Mouse (Mus musculus) G1E (cell line): ENCODE data around the gene Zan. TPM values are rescaled to one million over a fixed set of nuclear protein-coding genes. Genes with fewer than 3 reads are reported as not detected.

Experiments
- ATAC-seq: 2 replicates; pipeline ENCODE4 v1.8.0; 2016; ENCODE audit warnings: mild to moderate bottlenecking; ENCODE audit not compliant: insufficient number of reproducible peaks, poor library complexity, low FRiP score, severe bottlenecking; ENCODE audit errors: extremely low read depth
- DNase-seq: peaks from one replicate; pipeline ENCODE4 v3.0.0; 2012; ENCODE audit warnings: low spot score
- H3K27me3 ChIP-seq: 2 replicates; pipeline ENCODE4 v1.6.1; 2012; ENCODE audit warnings: mild to moderate bottlenecking, low read length, inconsistent platforms; ENCODE audit not compliant: insufficient read depth
- H3K36me3 ChIP-seq: replicated peaks from 2 replicates; pipeline ENCODE3; 2012; ENCODE audit warnings: mild to moderate bottlenecking, inconsistent platforms
- H3K4me1 ChIP-seq: 2 replicates; pipeline ENCODE4 v1.6.1; 2012; ENCODE audit warnings: low read depth, low read length, inconsistent platforms, mixed read lengths; ENCODE audit not compliant: insufficient read depth
- H3K4me3 ChIP-seq: 2 replicates; pipeline ENCODE4 v1.5.1; 2012; ENCODE audit warnings: low read depth, mild to moderate bottlenecking, inconsistent platforms, low read length, moderate library complexity, mixed read lengths
- H3K9me3 ChIP-seq: replicated peaks from 2 replicates; pipeline ENCODE4 v1.6.1; 2012; ENCODE audit warnings: inconsistent platforms
- CTCF ChIP-seq: IDR thresholded peaks from 2 replicates; pipeline ENCODE4 v1.5.1; 2012; ENCODE audit warnings: low read depth, low read length, inconsistent platforms, mixed read lengths
- GATA1 ChIP-seq: IDR thresholded peaks from 2 replicates; pipeline ENCODE4 v1.6.1; 2012; ENCODE audit warnings: borderline replicate concordance, low read length, inconsistent platforms, mixed read lengths
- GATA2 ChIP-seq: IDR thresholded peaks from 2 replicates; pipeline ENCODE4 v1.6.1; 2012; ENCODE audit warnings: low read depth, low read length, inconsistent platforms, borderline replicate concordance
- POLR2AphosphoS5 ChIP-seq: IDR thresholded peaks from 2 replicates; pipeline ENCODE4 v1.6.1; 2012; ENCODE audit warnings: low read depth, low read length, inconsistent platforms; ENCODE audit not compliant: insufficient replicate concordance
- TAL1 ChIP-seq: conservative IDR thresholded peaks from 2 replicates; pipeline ENCODE4 v1.6.1; 2012; ENCODE audit warnings: low read depth, low read length, inconsistent platforms, mixed read lengths
- polyA plus RNA-seq: library from polyadenylated mRNA; stranded (reverse); fragments of >175 nt; gene quantifications from 2 replicates; pipeline ENCODE4 v1.2.3, GENCODE M21; 2012
- total RNA-seq, 2 experiments: library from RNA; stranded (forward) in 1 of 2; stranded (reverse) in 1 of 2; fragments of 200-1000 nt in 1 of 2; fragments of >200 nt in 1 of 2; fragmentation: Nextera tagmentation in 1 of 2; gene quantifications; 2 replicates each; pipeline ENCODE4 v1.2.3; 2014 to 2017

The Zan gene
- total and polyA plus RNA-seq, 3 experiments, result 0.02 to 0.22 TPM; not detected in 1

- TF ChIP-seq GATA1 (no peak), CTCF (peak; percentile 81)
- H3K4me3 ChIP-seq, result no peak overlapping the region
- no peaks in the 10 kb centered on the region for H3K36me3 ChIP-seq
- H3K4me1 ChIP-seq, result no peaks in the 10 kb centered on the region; the same call in 1 of the 2 replicates
- peaks cover 26% of the 10 kb centered on the region for H3K27me3 ChIP-seq
- no peaks in the 10 kb centered on the region for H3K9me3 ChIP-seq
- ATAC-seq, result no peak
- no peak for DNase-seq
Measured at GRCm38 (mm10) chr5:137381152-137381551, 95.7 kb downstream of the Zan start.

DNA sequence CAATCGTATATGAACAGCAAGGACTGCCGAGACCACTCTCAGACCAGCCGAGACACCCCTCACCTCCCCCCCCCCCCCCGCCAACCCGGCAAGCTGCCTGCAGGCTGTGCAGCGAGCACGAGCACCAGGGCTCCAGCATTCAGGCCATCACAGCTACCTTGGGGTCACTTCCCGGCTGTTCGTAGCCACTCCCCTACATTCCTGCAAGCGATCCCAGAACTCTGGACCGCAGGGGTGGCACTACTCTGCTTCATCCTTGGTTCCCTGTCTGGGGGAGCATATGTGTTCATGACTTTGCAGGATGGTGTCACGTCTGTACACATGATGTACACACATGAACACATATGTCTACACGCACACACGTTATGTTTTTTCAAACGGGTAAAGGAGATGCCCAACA lies 99.3 kb downstream of the Zan start:
- Histone ChIP-seq H3K36me3 (no peaks in the 10 kb centered on the region), H3K4me1 (no peaks in the 10 kb centered on the region; the same call in 1 of the 2 replicates), H3K9me3 (no peaks in the 10 kb centered on the region), H3K4me3 (no peak overlapping the region), H3K27me3 (peaks cover 22% of the 10 kb centered on the region)
- no peak for TF ChIP-seq POLR2AphosphoS5
- TF ChIP-seq GATA1, result no peak
- DNase-seq (no peak), ATAC-seq (no peak)

GRCm38 (mm10) chr5:137377176-137377575 lies 99.7 kb downstream of the Zan start:
- Histone ChIP-seq H3K4me3 (no peak overlapping the region), H3K27me3 (peaks cover 22% of the 10 kb centered on the region), H3K4me1 (no peaks in the 10 kb centered on the region; the same call in 1 of the 2 replicates), H3K9me3 (no peaks in the 10 kb centered on the region), H3K36me3 (no peaks in the 10 kb centered on the region)
- TF ChIP-seq TAL1 (no peak), GATA2 (no peak), GATA1 (no peak), CTCF (no peak), POLR2AphosphoS5 (no peak)
- ATAC-seq, result no peak
- DNase-seq, result no peak

GRCm38 (mm10) chr5:137376722-137377121 lies 100.1 kb downstream of the Zan start:
- DNase-seq (no peak), ATAC-seq (no peak)
- H3K9me3 ChIP-seq, result no peaks in the 10 kb centered on the region
- TF ChIP-seq GATA1 (no peak), CTCF (no peak), TAL1 (no peak), GATA2 (no peak), POLR2AphosphoS5 (no peak)
- H3K36me3 ChIP-seq, result no peaks in the 10 kb centered on the region
- H3K4me3 ChIP-seq, result no peak overlapping the region
- peaks cover 19% of the 10 kb centered on the region for H3K27me3 ChIP-seq
- no peaks in the 10 kb centered on the region; the same call in 1 of the 2 replicates for H3K4me1 ChIP-seq

- DNase-seq (no peak), ATAC-seq (no peak)
- Histone ChIP-seq H3K27me3 (peaks cover 19% of the 10 kb centered on the region), H3K4me3 (no peak overlapping the region), H3K9me3 (no peaks in the 10 kb centered on the region), H3K36me3 (no peaks in the 10 kb centered on the region), H3K4me1 (no peaks in the 10 kb centered on the region; the same call in 1 of the 2 replicates)
- TF ChIP-seq GATA2, result no peak
- no peak for TF ChIP-seq POLR2AphosphoS5
- no peak for TF ChIP-seq TAL1
- TF ChIP-seq GATA1, result no peak
- TF ChIP-seq CTCF, result no peak
Measured at GRCm38 (mm10) chr5:137376198-137376597, 100.7 kb downstream of the Zan start.

GRCm38 (mm10) chr5:137375627-137376026 lies 101.2 kb downstream of the Zan start:
- no peaks in the 10 kb centered on the region for H3K9me3 ChIP-seq

GRCm38 (mm10) chr5:137374521-137375080 lies 102.3 kb downstream of the Zan start:
- Histone ChIP-seq H3K27me3 (peaks cover 20% of the 10 kb centered on the region), H3K36me3 (no peaks in the 10 kb centered on the region), H3K4me3 (no peak overlapping the region), H3K4me1 (no peaks in the 10 kb centered on the region; the same call in 1 of the 2 replicates), H3K9me3 (no peaks in the 10 kb centered on the region)
- TF ChIP-seq POLR2AphosphoS5 (no peak), TAL1 (no peak), GATA2 (no peak), CTCF (no peak), GATA1 (no peak)
- DNase-seq (no peak), ATAC-seq (no peak)

More at GRCm38 (mm10) chr5:137375627-137376026, 101.2 kb downstream of the Zan start:
- Histone ChIP-seq H3K4me3 (no peak overlapping the region), H3K36me3 (no peaks in the 10 kb centered on the region), H3K27me3 (peaks cover 19% of the 10 kb centered on the region), H3K4me1 (no peaks in the 10 kb centered on the region; the same call in 1 of the 2 replicates)
- no peak for DNase-seq
- ATAC-seq, result no peak
- TF ChIP-seq CTCF (no peak), GATA2 (no peak), TAL1 (no peak), GATA1 (no peak), POLR2AphosphoS5 (no peak)
